Mouse (Mus musculus): Measurements from ENCODE around the gene Nop10. TPM values are rescaled to one million over a fixed set of nuclear protein-coding genes. Genes with fewer than 3 reads are reported as not detected.

The Nop10 gene
- 83.2 TPM for polyA plus RNA-seq (2014; fragmentation: Illumina TruSeq; extraction: RNeasy Lipid Tissue Mini Kit (QIAGEN cat#74804); ENCODE audit: low read depth, low replicate concordance)

DNA sequence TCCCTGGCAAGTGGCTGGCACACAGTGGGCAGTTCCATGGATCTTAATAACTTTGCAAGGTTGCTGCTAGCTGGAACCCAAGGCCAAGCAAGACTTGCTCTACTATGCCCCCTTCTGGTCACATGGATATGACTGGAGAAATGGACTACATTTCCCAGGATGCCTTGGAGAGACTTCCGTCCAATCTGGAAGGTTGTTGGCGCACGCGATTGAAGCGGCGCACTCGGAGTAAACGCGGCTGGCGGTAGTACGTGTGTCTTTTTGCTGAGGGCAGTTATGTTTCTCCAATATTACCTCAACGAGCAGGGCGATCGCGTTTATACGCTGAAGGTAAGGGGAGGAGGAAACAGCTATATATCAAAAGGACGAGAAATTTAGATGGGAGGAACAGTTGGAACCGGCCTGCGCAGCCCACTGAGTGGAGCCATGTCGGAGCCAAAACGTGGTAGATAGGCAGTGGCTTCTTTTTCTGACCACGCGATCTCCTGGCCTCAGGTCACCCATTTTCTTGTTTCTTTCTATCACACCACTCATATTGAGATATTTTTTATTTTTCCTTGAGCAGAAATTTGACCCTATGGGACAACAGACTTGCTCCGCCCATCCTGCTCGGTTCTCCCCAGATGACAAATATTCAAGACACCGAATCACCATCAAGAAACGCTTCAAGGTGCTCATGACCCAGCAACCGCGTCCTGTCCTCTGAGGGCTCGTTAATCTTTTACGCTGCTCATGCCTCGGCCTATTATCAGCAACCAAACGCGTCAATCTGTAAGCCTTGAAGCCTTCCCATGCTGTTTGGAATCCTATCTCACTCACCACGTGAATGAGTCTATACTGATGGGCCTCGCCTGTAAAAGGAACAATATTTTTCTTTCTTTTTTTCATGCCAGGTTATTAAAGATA lies at the start of gene Nop10:
TSS of gene Nop10 (plus strand) at position 179 of the 906 bp plus-strand sequence.

DNA sequence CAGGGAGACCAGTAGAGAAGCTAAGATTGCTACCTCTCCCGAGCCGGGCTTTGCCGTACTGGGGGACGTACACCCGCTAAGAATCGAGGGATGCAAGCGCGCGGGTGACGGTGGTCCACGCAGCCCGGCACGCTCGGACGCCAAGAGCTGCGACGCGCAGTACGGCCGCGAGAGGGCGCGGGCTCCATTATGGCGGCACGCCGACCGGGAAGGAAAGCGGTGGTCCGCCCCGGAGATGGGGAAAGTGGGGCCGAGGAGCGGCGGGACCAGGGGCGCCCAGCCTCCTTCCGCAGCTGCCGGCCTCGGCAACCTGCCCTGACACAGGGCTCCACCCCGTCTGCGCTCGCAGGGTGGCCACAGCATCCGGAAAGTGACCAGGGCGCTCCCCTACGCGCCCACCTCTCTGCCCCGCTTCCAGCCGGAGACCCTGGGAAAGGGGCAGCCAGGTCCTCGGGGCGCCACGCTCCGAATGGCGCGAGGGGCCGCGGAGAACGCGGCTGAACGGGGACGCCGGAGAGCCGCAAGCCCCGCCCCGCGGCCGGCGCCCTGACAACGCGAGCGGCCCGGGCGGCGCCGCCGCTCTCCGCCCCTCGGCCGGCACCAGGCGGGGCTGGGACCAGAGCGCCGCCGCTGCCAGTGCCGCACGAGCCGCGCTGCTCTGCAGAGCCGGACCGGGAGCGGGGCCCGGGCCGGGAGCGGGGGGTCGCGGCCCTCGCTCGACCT lies 22.4 kb upstream of the Nop10 start, which contains the start of gene Lpcat4:
TSS of gene Lpcat4 (plus strand) at position 257 of the 723 bp plus-strand sequence.

DNA sequence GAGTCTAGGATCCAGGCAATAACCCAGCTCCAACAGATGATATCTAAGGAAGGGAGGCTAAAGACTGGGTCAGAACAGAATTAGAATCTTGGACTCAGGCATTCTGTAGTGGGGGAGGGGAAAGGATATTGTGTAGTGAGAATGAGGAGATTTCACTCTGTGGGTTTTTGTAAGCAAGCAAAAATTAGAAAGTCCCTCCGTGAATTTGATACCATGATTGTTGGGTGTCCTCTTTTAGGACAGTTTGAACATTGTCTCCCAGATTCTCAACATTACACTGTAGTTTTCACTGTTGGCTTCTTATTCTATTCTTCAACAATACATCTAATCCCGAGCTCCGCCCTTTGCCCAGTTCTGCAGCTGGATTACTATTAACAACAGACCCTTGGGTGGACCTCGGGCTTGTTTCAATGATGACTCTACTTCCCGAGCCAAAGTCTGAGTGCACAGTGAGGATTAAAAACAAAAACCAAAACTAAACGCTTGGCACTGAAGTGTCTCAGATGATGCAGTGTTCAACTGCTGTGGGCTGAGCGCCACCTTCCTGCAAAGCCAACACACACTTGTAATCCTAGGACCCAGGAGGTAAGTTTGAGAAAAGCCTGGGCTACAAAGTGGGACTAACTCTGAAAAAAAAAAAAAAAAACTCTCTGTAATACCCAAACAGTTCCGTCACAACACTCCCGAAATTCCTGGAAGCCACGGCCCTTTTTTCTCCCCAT lies 2.3 kb upstream of the Nop10 start, which contains the start of gene Nutm1:
TSS of gene Nutm1 (minus strand) at position 51 of the 722 bp plus-strand sequence.

GRCm38 (mm10) chr2:112265448-112266241 lies 3.9 kb downstream of the Nop10 start, which contains the start of gene Slc12a6:
TSS of gene Slc12a6 (plus strand) at chr2:112265825.

DNA sequence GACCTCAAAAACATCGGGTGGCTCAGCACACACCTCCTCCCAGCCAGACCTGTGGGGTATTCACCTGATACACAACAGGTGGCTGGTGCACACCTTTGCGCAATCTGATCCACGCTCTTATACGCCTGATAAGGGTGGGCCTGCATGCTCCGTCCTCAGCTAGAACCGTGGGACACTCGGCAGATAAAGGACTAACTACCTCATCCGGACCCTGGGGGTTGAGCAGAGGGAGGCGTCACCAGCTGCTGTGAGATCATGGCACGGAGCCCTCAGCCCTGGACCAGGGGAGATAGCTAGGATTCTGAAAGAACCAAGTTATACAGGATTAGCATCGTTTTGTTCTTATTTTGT lies 4.5 kb downstream of the Nop10 start, which contains the start of gene Gm21985:
TSS of gene Gm21985 (plus strand) at position 73 of the 351 bp plus-strand sequence.

Other genes with a start within 250 kb of the Nop10 start
- not detected for gene Olfr1310, start 249.2 kb upstream of the Nop10 start, polyA plus RNA-seq (2014; fragmentation: Illumina TruSeq; extraction: RNeasy Lipid Tissue Mini Kit (QIAGEN cat#74804); ENCODE audit: low read depth, low replicate concordance)
- not detected for gene Olfr1311, start 237.5 kb upstream of the Nop10 start, polyA plus RNA-seq (2014; fragmentation: Illumina TruSeq; extraction: RNeasy Lipid Tissue Mini Kit (QIAGEN cat#74804); ENCODE audit: low read depth, low replicate concordance)
- gene Olfr1312, start 211.7 kb upstream of the Nop10 start, polyA plus RNA-seq (2014; fragmentation: Illumina TruSeq; extraction: RNeasy Lipid Tissue Mini Kit (QIAGEN cat#74804); ENCODE audit: low read depth, low replicate concordance), result not detected
- not detected for gene Olfr1313, start 184.1 kb upstream of the Nop10 start, polyA plus RNA-seq (2014; fragmentation: Illumina TruSeq; extraction: RNeasy Lipid Tissue Mini Kit (QIAGEN cat#74804); ENCODE audit: low read depth, low replicate concordance)
- gene Olfr1314, start 165.1 kb upstream of the Nop10 start, polyA plus RNA-seq (2014; fragmentation: Illumina TruSeq; extraction: RNeasy Lipid Tissue Mini Kit (QIAGEN cat#74804); ENCODE audit: low read depth, low replicate concordance), result not detected
- not detected for gene Olfr1315-ps1, start 146.5 kb upstream of the Nop10 start, polyA plus RNA-seq (2014; fragmentation: Illumina TruSeq; extraction: RNeasy Lipid Tissue Mini Kit (QIAGEN cat#74804); ENCODE audit: low read depth, low replicate concordance)
- gene Olfr1316, start 126.9 kb upstream of the Nop10 start, polyA plus RNA-seq (2014; fragmentation: Illumina TruSeq; extraction: RNeasy Lipid Tissue Mini Kit (QIAGEN cat#74804); ENCODE audit: low read depth, low replicate concordance), result not detected
- gene Olfr1317, start 121.6 kb upstream of the Nop10 start, polyA plus RNA-seq (2014; fragmentation: Illumina TruSeq; extraction: RNeasy Lipid Tissue Mini Kit (QIAGEN cat#74804); ENCODE audit: low read depth, low replicate concordance), result not detected
- gene Olfr1318, start 107.7 kb upstream of the Nop10 start, polyA plus RNA-seq (2014; fragmentation: Illumina TruSeq; extraction: RNeasy Lipid Tissue Mini Kit (QIAGEN cat#74804); ENCODE audit: low read depth, low replicate concordance), result not detected
- 7.1 TPM for gene Lpcat4, start 22.5 kb upstream of the Nop10 start, polyA plus RNA-seq (2014; fragmentation: Illumina TruSeq; extraction: RNeasy Lipid Tissue Mini Kit (QIAGEN cat#74804); ENCODE audit: low read depth, low replicate concordance)
- gene Nutm1, start 2.6 kb upstream of the Nop10 start, polyA plus RNA-seq (2014; fragmentation: Illumina TruSeq; extraction: RNeasy Lipid Tissue Mini Kit (QIAGEN cat#74804); ENCODE audit: low read depth, low replicate concordance), result 0.45 TPM
- gene Slc12a6, start 3.9 kb downstream of the Nop10 start, polyA plus RNA-seq (2014; fragmentation: Illumina TruSeq; extraction: RNeasy Lipid Tissue Mini Kit (QIAGEN cat#74804); ENCODE audit: low read depth, low replicate concordance), result 23.8 TPM
- not detected for gene Gm21985, start 4.4 kb downstream of the Nop10 start, polyA plus RNA-seq (2014; fragmentation: Illumina TruSeq; extraction: RNeasy Lipid Tissue Mini Kit (QIAGEN cat#74804); ENCODE audit: low read depth, low replicate concordance)
- gene Emc4, start 106.1 kb downstream of the Nop10 start, polyA plus RNA-seq (2014; fragmentation: Illumina TruSeq; extraction: RNeasy Lipid Tissue Mini Kit (QIAGEN cat#74804); ENCODE audit: low read depth, low replicate concordance), result 105 TPM
- 16.6 TPM for gene Katnbl1, start 117.3 kb downstream of the Nop10 start, polyA plus RNA-seq (2014; fragmentation: Illumina TruSeq; extraction: RNeasy Lipid Tissue Mini Kit (QIAGEN cat#74804); ENCODE audit: low read depth, low replicate concordance)
- gene Emc7, start 193.1 kb downstream of the Nop10 start, polyA plus RNA-seq (2014; fragmentation: Illumina TruSeq; extraction: RNeasy Lipid Tissue Mini Kit (QIAGEN cat#74804); ENCODE audit: low read depth, low replicate concordance), result 24.3 TPM
- gene Chrm5, start 218.8 kb downstream of the Nop10 start, polyA plus RNA-seq (2014; fragmentation: Illumina TruSeq; extraction: RNeasy Lipid Tissue Mini Kit (QIAGEN cat#74804); ENCODE audit: low read depth, low replicate concordance), result not detected
- 12.7 TPM for gene Aven, start 231.0 kb downstream of the Nop10 start, polyA plus RNA-seq (2014; fragmentation: Illumina TruSeq; extraction: RNeasy Lipid Tissue Mini Kit (QIAGEN cat#74804); ENCODE audit: low read depth, low replicate concordance)

Measured in adipose tissue, adult 10 weeks (tissue).